Mouse (Mus musculus): Measurements from ENCODE around the gene Mybpc3. TPM values are rescaled to one million over a fixed set of nuclear protein-coding genes. Genes with fewer than 3 reads are reported as not detected.

The Mybpc3 gene
- polyA plus RNA-seq, 2 experiments, result 0.12 to 0.29 TPM

GRCm38 (mm10) chr2:91136513-91137412, 18.8 kb downstream of the Mybpc3 start:
- Histone ChIP-seq H3K27me3 (ENCODE audit: control insufficient read depth, insufficient read depth, low read length) (no peaks in the 10 kb centered on the region), H3K4me3 (replicated peaks; ENCODE audit: low read length) (no peak overlapping the region), H3K36me3 (ENCODE audit: control insufficient read depth, insufficient read depth, low read length) (peaks cover 34% of the 10 kb centered on the region), H3K4me2 (replicated peaks; ENCODE audit: low read depth, low read length, severe bottlenecking) (no peak overlapping the region), H3K9ac (ENCODE audit: low read depth, low read length, severe bottlenecking) (no peak overlapping the region), H3K27ac (replicated peaks; ENCODE audit: low read depth, low read length) (no peak overlapping the region), H3K4me1 (ENCODE audit: control insufficient read depth, insufficient read depth, low read length) (no peaks in the 10 kb centered on the region), H3K9me3 (ENCODE audit: control insufficient read depth, low read length) (no peaks in the 10 kb centered on the region)
- no peak for TF ChIP-seq POLR2A (IDR thresholded peaks at IDR 0.05; ENCODE audit: borderline replicate concordance, extremely low read depth, insufficient read depth, insufficient read length)
- WGBS, result 80% methylated on average over 11 of the region's 11 CpGs
- DNase-seq (ENCODE audit: low spot score) (no peak), ATAC-seq (ENCODE audit: low FRiP score, low read depth) (no peak)

GRCm38 (mm10) chr2:91137481-91137880, 19.5 kb downstream of the Mybpc3 start:
- DNase-seq (ENCODE audit: low spot score) (no peak), ATAC-seq (ENCODE audit: low FRiP score, low read depth) (no peak)
- Histone ChIP-seq H3K9ac (ENCODE audit: low read depth, low read length, severe bottlenecking) (no peak overlapping the region), H3K9me3 (ENCODE audit: control insufficient read depth, low read length) (no peaks in the 10 kb centered on the region), H3K4me2 (replicated peaks; ENCODE audit: low read depth, low read length, severe bottlenecking) (no peak overlapping the region), H3K27ac (replicated peaks; ENCODE audit: low read depth, low read length) (no peak overlapping the region), H3K4me3 (replicated peaks; ENCODE audit: low read length) (no peak overlapping the region), H3K36me3 (ENCODE audit: control insufficient read depth, insufficient read depth, low read length) (peaks cover 41% of the 10 kb centered on the region), H3K4me1 (ENCODE audit: control insufficient read depth, insufficient read depth, low read length) (no peaks in the 10 kb centered on the region), H3K27me3 (ENCODE audit: control insufficient read depth, insufficient read depth, low read length) (no peaks in the 10 kb centered on the region)
- no peak for TF ChIP-seq POLR2A (IDR thresholded peaks at IDR 0.05; ENCODE audit: borderline replicate concordance, extremely low read depth, insufficient read depth, insufficient read length)
- WGBS, result 75% methylated on average over 6 of the region's 6 CpGs

- H3K27me3 ChIP-seq (ENCODE audit: control insufficient read depth, insufficient read depth, low read length), result no peaks in the 10 kb centered on the region
- H3K27ac ChIP-seq (replicated peaks; ENCODE audit: low read depth, low read length), result no peak overlapping the region
- H3K4me1 ChIP-seq (ENCODE audit: control insufficient read depth, insufficient read depth, low read length), result no peaks in the 10 kb centered on the region
- no peak for ATAC-seq (ENCODE audit: low FRiP score, low read depth)
- no peak for DNase-seq (ENCODE audit: low spot score)
- 68% methylated on average over 5 of the region's 5 CpGs for whole genome bisulfite sequencing
- H3K9me3 ChIP-seq (ENCODE audit: control insufficient read depth, low read length), result no peaks in the 10 kb centered on the region
- H3K4me3 ChIP-seq (replicated peaks; ENCODE audit: low read length), result no peak overlapping the region
- peaks cover 52% of the 10 kb centered on the region for H3K36me3 ChIP-seq (ENCODE audit: control insufficient read depth, insufficient read depth, low read length)
- TF ChIP-seq POLR2A (IDR thresholded peaks at IDR 0.05; ENCODE audit: borderline replicate concordance, extremely low read depth, insufficient read depth, insufficient read length), result no peak
- H3K9ac ChIP-seq (ENCODE audit: low read depth, low read length, severe bottlenecking), result no peak overlapping the region
- no peak overlapping the region for H3K4me2 ChIP-seq (replicated peaks; ENCODE audit: low read depth, low read length, severe bottlenecking)
Observed at GRCm38 (mm10) chr2:91139311-91139710, 21.4 kb downstream of the Mybpc3 start.

GRCm38 (mm10) chr2:91139764-91140163, 21.8 kb downstream of the Mybpc3 start:
- no peak overlapping the region for H3K4me2 ChIP-seq (replicated peaks; ENCODE audit: low read depth, low read length, severe bottlenecking)
- no peaks in the 10 kb centered on the region for H3K4me1 ChIP-seq (ENCODE audit: control insufficient read depth, insufficient read depth, low read length)
- 74% methylated on average over 8 of the region's 8 CpGs for WGBS
- ATAC-seq (ENCODE audit: low FRiP score, low read depth), result no peak
- no peaks in the 10 kb centered on the region for H3K27me3 ChIP-seq (ENCODE audit: control insufficient read depth, insufficient read depth, low read length)
- no peak overlapping the region for H3K27ac ChIP-seq (replicated peaks; ENCODE audit: low read depth, low read length)
- H3K36me3 ChIP-seq (ENCODE audit: control insufficient read depth, insufficient read depth, low read length), result peaks cover 52% of the 10 kb centered on the region
- DNase-seq (ENCODE audit: low spot score), result no peak
- no peak overlapping the region for H3K4me3 ChIP-seq (replicated peaks; ENCODE audit: low read length)
- TF ChIP-seq POLR2A (IDR thresholded peaks at IDR 0.05; ENCODE audit: borderline replicate concordance, extremely low read depth, insufficient read depth, insufficient read length), result no peak
- no peak overlapping the region for H3K9ac ChIP-seq (ENCODE audit: low read depth, low read length, severe bottlenecking)
- no peaks in the 10 kb centered on the region for H3K9me3 ChIP-seq (ENCODE audit: control insufficient read depth, low read length)

GRCm38 (mm10) chr2:91142920-91143319, 25.0 kb downstream of the Mybpc3 start:
- Histone ChIP-seq H3K27ac (replicated peaks; ENCODE audit: low read depth, low read length) (no peak overlapping the region), H3K36me3 (ENCODE audit: control insufficient read depth, insufficient read depth, low read length) (peaks cover 60% of the 10 kb centered on the region), H3K4me3 (replicated peaks; ENCODE audit: low read length) (no peak overlapping the region), H3K9ac (ENCODE audit: low read depth, low read length, severe bottlenecking) (no peak overlapping the region), H3K4me2 (replicated peaks; ENCODE audit: low read depth, low read length, severe bottlenecking) (no peak overlapping the region), H3K9me3 (ENCODE audit: control insufficient read depth, low read length) (no peaks in the 10 kb centered on the region), H3K4me1 (ENCODE audit: control insufficient read depth, insufficient read depth, low read length) (no peaks in the 10 kb centered on the region), H3K27me3 (ENCODE audit: control insufficient read depth, insufficient read depth, low read length) (no peaks in the 10 kb centered on the region)
- no peak for DNase-seq (ENCODE audit: low spot score)
- no peak for ATAC-seq (ENCODE audit: low FRiP score, low read depth)
- WGBS, result 83% methylated on average over 6 of the region's 6 CpGs
- no peak for TF ChIP-seq POLR2A (IDR thresholded peaks at IDR 0.05; ENCODE audit: borderline replicate concordance, extremely low read depth, insufficient read depth, insufficient read length)

Measured in limb, embryonic 14.5 days (tissue).